Mouse (Mus musculus): Measurements from ENCODE around the gene 1700061G19Rik. TPM values are rescaled to one million over a fixed set of nuclear protein-coding genes. Genes with fewer than 3 reads are reported as not detected.
A peak's percentile ranks its signal among the peaks of the same experiment; 100 is the strongest.

1700061G19Rik gene
- polyA plus RNA-seq, 1 experiment from 2014 or later: 0.35 TPM

- Histone ChIP-seq H3K4me1 (ENCODE audit: control insufficient read depth in 2 of 2, insufficient read depth in 2 of 2, low read length in 2 of 2) (no peaks in the 10 kb centered on the region), H3K9me3 (ENCODE audit: control insufficient read depth, low read length) (peaks cover 11% of the 10 kb centered on the region), H3K9ac (ENCODE audit: low read length) (no peak overlapping the region), H3K27me3 (ENCODE audit: control insufficient read depth, insufficient read depth, low read length) (no peaks in the 10 kb centered on the region), H3K36me3 (ENCODE audit: control insufficient read depth, insufficient read depth, low read length) (no peaks in the 10 kb centered on the region), H3K4me3 (ENCODE audit: control insufficient read depth in 1 of 2, insufficient read depth in 1 of 2, low read depth in 1 of 2, low read length in 2 of 2) (no peak overlapping the region), H3K4me2 (ENCODE audit: low read length) (no peak overlapping the region), H3K27ac (replicated peaks in 1 of 2; ENCODE audit: control insufficient read depth in 1 of 2, insufficient read depth in 1 of 2, low read depth in 2 of 2, low read length in 2 of 2) (no peak overlapping the region)
- ATAC-seq (ENCODE audit: insufficient number of reproducible peaks, insufficient read depth, low FRiP score, low read depth): no peak
- 65% methylated on average over 8 of the region's 8 CpGs for WGBS
These were observed 3.5 kb upstream of the 1700061G19Rik start for GRCm38 (mm10) chr17:56871767-56872166.

- H3K9me3 ChIP-seq (ENCODE audit: control insufficient read depth, low read length): peaks cover 3% of the 10 kb centered on the region
- no peak overlapping the region for H3K4me2 ChIP-seq (ENCODE audit: low read length)
- no peaks in the 10 kb centered on the region for H3K27me3 ChIP-seq (ENCODE audit: control insufficient read depth, insufficient read depth, low read length)
- no peaks in the 10 kb centered on the region for H3K4me1 ChIP-seq (ENCODE audit: control insufficient read depth in 2 of 2, insufficient read depth in 2 of 2, low read length in 2 of 2)
- 70% methylated on average over 7 of the region's 7 CpGs for WGBS
- no peak overlapping the region for H3K4me3 ChIP-seq (ENCODE audit: control insufficient read depth in 1 of 2, insufficient read depth in 1 of 2, low read depth in 1 of 2, low read length in 2 of 2)
- H3K36me3 ChIP-seq (ENCODE audit: control insufficient read depth, insufficient read depth, low read length): no peaks in the 10 kb centered on the region
- no peak overlapping the region for H3K27ac ChIP-seq (replicated peaks in 1 of 2; ENCODE audit: control insufficient read depth in 1 of 2, insufficient read depth in 1 of 2, low read depth in 2 of 2, low read length in 2 of 2)
- H3K9ac ChIP-seq (ENCODE audit: low read length): no peak overlapping the region
- no peak for ATAC-seq (ENCODE audit: insufficient number of reproducible peaks, insufficient read depth, low FRiP score, low read depth)
These were observed 2.8 kb upstream of the 1700061G19Rik start for GRCm38 (mm10) chr17:56872512-56872911.

GRCm38 (mm10) chr17:56874237-56874636 lies 1.0 kb upstream of the 1700061G19Rik start, which contains the start of gene Acsbg2:
Acsbg2 (minus strand) TSS chr17:56874447.
- no peak within 1 kb of the TSS for H3K4me2 ChIP-seq (ENCODE audit: low read length)
- no peak within 1 kb of the TSS for H3K27ac ChIP-seq (replicated peaks in 1 of 2; ENCODE audit: control insufficient read depth in 1 of 2, insufficient read depth in 1 of 2, low read depth in 2 of 2, low read length in 2 of 2)
- H3K4me3 ChIP-seq (ENCODE audit: control insufficient read depth in 1 of 2, insufficient read depth in 1 of 2, low read depth in 1 of 2, low read length in 2 of 2): no peak within 1 kb of the TSS
- ATAC-seq (ENCODE audit: insufficient number of reproducible peaks, insufficient read depth, low FRiP score, low read depth): no peak
- no peaks in the 10 kb centered on the region for H3K27me3 ChIP-seq (ENCODE audit: control insufficient read depth, insufficient read depth, low read length)
- no peaks in the 10 kb centered on the region for H3K9me3 ChIP-seq (ENCODE audit: control insufficient read depth, low read length)
- H3K4me1 ChIP-seq (ENCODE audit: control insufficient read depth in 2 of 2, insufficient read depth in 2 of 2, low read length in 2 of 2): no peaks in the 10 kb centered on the region
- no peak within 1 kb of the TSS for H3K9ac ChIP-seq (ENCODE audit: low read length)
- no peaks in the 10 kb centered on the region for H3K36me3 ChIP-seq (ENCODE audit: control insufficient read depth, insufficient read depth, low read length)
- 92% methylated on average over 2 of the region's 2 CpGs for WGBS

GRCm38 (mm10) chr17:56876465-56876864 lies 1.2 kb downstream of the 1700061G19Rik start:
- no peak overlapping the region for H3K9ac ChIP-seq (ENCODE audit: low read length)
- H3K4me2 ChIP-seq (ENCODE audit: low read length): no peak overlapping the region
- H3K36me3 ChIP-seq (ENCODE audit: control insufficient read depth, insufficient read depth, low read length): no peaks in the 10 kb centered on the region
- H3K9me3 ChIP-seq (ENCODE audit: control insufficient read depth, low read length): no peaks in the 10 kb centered on the region
- no peak overlapping the region for H3K27ac ChIP-seq (replicated peaks in 1 of 2; ENCODE audit: control insufficient read depth in 1 of 2, insufficient read depth in 1 of 2, low read depth in 2 of 2, low read length in 2 of 2)
- no peak overlapping the region for H3K4me3 ChIP-seq (ENCODE audit: control insufficient read depth in 1 of 2, insufficient read depth in 1 of 2, low read depth in 1 of 2, low read length in 2 of 2)
- 68% methylated on average over 3 of the region's 3 CpGs for WGBS
- no peak for ATAC-seq (ENCODE audit: insufficient number of reproducible peaks, insufficient read depth, low FRiP score, low read depth)
- no peaks in the 10 kb centered on the region for H3K27me3 ChIP-seq (ENCODE audit: control insufficient read depth, insufficient read depth, low read length)
- no peaks in the 10 kb centered on the region for H3K4me1 ChIP-seq (ENCODE audit: control insufficient read depth in 2 of 2, insufficient read depth in 2 of 2, low read length in 2 of 2)

- no peak overlapping the region for H3K9ac ChIP-seq (ENCODE audit: low read length)
- no peak overlapping the region for H3K27ac ChIP-seq (replicated peaks in 1 of 2; ENCODE audit: control insufficient read depth in 1 of 2, insufficient read depth in 1 of 2, low read depth in 2 of 2, low read length in 2 of 2)
- H3K4me1 ChIP-seq (ENCODE audit: control insufficient read depth in 2 of 2, insufficient read depth in 2 of 2, low read length in 2 of 2): no peaks in the 10 kb centered on the region
- 65% methylated on average over 8 of the region's 8 CpGs for WGBS
- no peak overlapping the region for H3K4me3 ChIP-seq (ENCODE audit: control insufficient read depth in 1 of 2, insufficient read depth in 1 of 2, low read depth in 1 of 2, low read length in 2 of 2)
- H3K27me3 ChIP-seq (ENCODE audit: control insufficient read depth, insufficient read depth, low read length): no peaks in the 10 kb centered on the region
- H3K9me3 ChIP-seq (ENCODE audit: control insufficient read depth, low read length): no peaks in the 10 kb centered on the region
- no peaks in the 10 kb centered on the region for H3K36me3 ChIP-seq (ENCODE audit: control insufficient read depth, insufficient read depth, low read length)
- H3K4me2 ChIP-seq (ENCODE audit: low read length): no peak overlapping the region
- ATAC-seq (ENCODE audit: insufficient number of reproducible peaks, insufficient read depth, low FRiP score, low read depth): no peak
These were observed 1.7 kb downstream of the 1700061G19Rik start for GRCm38 (mm10) chr17:56876981-56877380.

GRCm38 (mm10) chr17:56877426-56877825 lies 2.1 kb downstream of the 1700061G19Rik start:
- no peak overlapping the region for H3K4me2 ChIP-seq (ENCODE audit: low read length)
- no peak overlapping the region for H3K27ac ChIP-seq (replicated peaks in 1 of 2; ENCODE audit: control insufficient read depth in 1 of 2, insufficient read depth in 1 of 2, low read depth in 2 of 2, low read length in 2 of 2)
- H3K36me3 ChIP-seq (ENCODE audit: control insufficient read depth, insufficient read depth, low read length): no peaks in the 10 kb centered on the region
- no peak for ATAC-seq (ENCODE audit: insufficient number of reproducible peaks, insufficient read depth, low FRiP score, low read depth)
- no peak overlapping the region for H3K4me3 ChIP-seq (ENCODE audit: control insufficient read depth in 1 of 2, insufficient read depth in 1 of 2, low read depth in 1 of 2, low read length in 2 of 2)
- no peaks in the 10 kb centered on the region for H3K27me3 ChIP-seq (ENCODE audit: control insufficient read depth, insufficient read depth, low read length)
- no peaks in the 10 kb centered on the region for H3K4me1 ChIP-seq (ENCODE audit: control insufficient read depth in 2 of 2, insufficient read depth in 2 of 2, low read length in 2 of 2)
- H3K9me3 ChIP-seq (ENCODE audit: control insufficient read depth, low read length): no peaks in the 10 kb centered on the region
- H3K9ac ChIP-seq (ENCODE audit: low read length): no peak overlapping the region
- 91% methylated on average over 19 of the region's 19 CpGs for WGBS

- Histone ChIP-seq H3K9me3 (ENCODE audit: control insufficient read depth, low read length) (peaks cover 6% of the 10 kb centered on the region), H3K4me1 (ENCODE audit: control insufficient read depth in 2 of 2, insufficient read depth in 2 of 2, low read length in 2 of 2) (peaks cover 15 to 22% of the 10 kb centered on the region in 2 experiments; a peak in 3 of 4 replicates), H3K9ac (ENCODE audit: low read length) (peak overlapping the region; percentile 48), H3K4me2 (ENCODE audit: low read length) (peak overlapping the region; percentile 58), H3K27ac (replicated peaks in 1 of 2; ENCODE audit: control insufficient read depth in 1 of 2, insufficient read depth in 1 of 2, low read depth in 2 of 2, low read length in 2 of 2) (no peak overlapping the region), H3K4me3 (ENCODE audit: control insufficient read depth in 1 of 2, insufficient read depth in 1 of 2, low read depth in 1 of 2, low read length in 2 of 2) (peak overlapping the region; percentile 7 to 9; a peak in 2 of 4 replicates), H3K27me3 (ENCODE audit: control insufficient read depth, insufficient read depth, low read length) (no peaks in the 10 kb centered on the region), H3K36me3 (ENCODE audit: control insufficient read depth, insufficient read depth, low read length) (no peaks in the 10 kb centered on the region)
- ATAC-seq (ENCODE audit: insufficient number of reproducible peaks, insufficient read depth, low FRiP score, low read depth): no peak
- WGBS: 27% methylated on average over 17 of the region's 17 CpGs
These were observed 8.3 kb downstream of the 1700061G19Rik start for GRCm38 (mm10) chr17:56883612-56884011.

- peak overlapping the region; percentile 58; the same call in 1 of the 2 replicates for H3K4me2 ChIP-seq (ENCODE audit: low read length)
- peaks cover 7% of the 10 kb centered on the region for H3K9me3 ChIP-seq (ENCODE audit: control insufficient read depth, low read length)
- peaks cover 15 to 22% of the 10 kb centered on the region in 2 experiments; a peak in 3 of 4 replicates for H3K4me1 ChIP-seq (ENCODE audit: control insufficient read depth in 2 of 2, insufficient read depth in 2 of 2, low read length in 2 of 2)
- peak; percentile 28; the same call in 1 of the 2 replicates for ATAC-seq (ENCODE audit: insufficient number of reproducible peaks, insufficient read depth, low FRiP score, low read depth)
- 28% methylated on average over 5 of the region's 5 CpGs for WGBS
- H3K4me3 ChIP-seq (ENCODE audit: control insufficient read depth in 1 of 2, insufficient read depth in 1 of 2, low read depth in 1 of 2, low read length in 2 of 2): no peak overlapping the region
- no peak overlapping the region for H3K9ac ChIP-seq (ENCODE audit: low read length)
- H3K27ac ChIP-seq (replicated peaks in 1 of 2; ENCODE audit: control insufficient read depth in 1 of 2, insufficient read depth in 1 of 2, low read depth in 2 of 2, low read length in 2 of 2): no peak overlapping the region; a peak in 1 of 4 replicates
- 0 out of 2 replicates have a peak, but pooled peaks cover 4% of the 10 kb centered on the region for H3K36me3 ChIP-seq (ENCODE audit: control insufficient read depth, insufficient read depth, low read length)
- H3K27me3 ChIP-seq (ENCODE audit: control insufficient read depth, insufficient read depth, low read length): no peaks in the 10 kb centered on the region
These were observed 9.1 kb downstream of the 1700061G19Rik start for GRCm38 (mm10) chr17:56884331-56884730.
